Mouse (Mus musculus): ENCODE measurements at regions not wholly inside any gene's neighbourhood (a gene's known extent, or its start where the extent isn't known, plus 50 kb on each side); places are given as distances from the start of the nearest gene placed in this dataset.

DNA sequence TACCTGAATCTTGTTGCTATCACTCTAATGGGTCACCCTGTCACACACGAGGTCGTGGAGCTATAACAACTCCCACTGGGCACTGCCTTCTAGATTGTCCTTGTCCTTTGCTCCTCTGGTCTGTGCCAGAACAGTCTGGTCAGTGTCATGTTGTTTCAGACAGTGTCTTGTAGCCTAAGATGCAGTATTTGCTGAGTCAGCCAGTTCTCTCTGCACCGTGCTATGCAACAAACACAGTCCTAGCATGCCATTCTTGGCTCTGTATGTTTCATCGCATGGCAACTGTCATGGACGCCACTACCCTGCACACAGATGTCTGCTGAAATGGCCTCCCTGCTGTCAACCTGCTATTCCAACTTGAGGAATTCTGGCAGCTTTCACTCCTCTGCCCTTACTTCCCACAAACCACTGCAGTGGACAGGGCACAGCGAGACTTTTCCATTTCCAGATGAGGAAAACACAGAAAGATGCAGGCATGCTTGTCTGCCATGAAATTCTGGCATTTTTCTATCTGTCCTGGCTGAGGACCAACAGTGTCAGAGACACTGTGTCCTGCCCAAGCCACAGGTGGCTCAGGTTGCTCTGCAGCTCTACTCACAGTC lies 117.3 kb upstream of the Slc22a23 start:
- DNase-seq, result no peak

DNA sequence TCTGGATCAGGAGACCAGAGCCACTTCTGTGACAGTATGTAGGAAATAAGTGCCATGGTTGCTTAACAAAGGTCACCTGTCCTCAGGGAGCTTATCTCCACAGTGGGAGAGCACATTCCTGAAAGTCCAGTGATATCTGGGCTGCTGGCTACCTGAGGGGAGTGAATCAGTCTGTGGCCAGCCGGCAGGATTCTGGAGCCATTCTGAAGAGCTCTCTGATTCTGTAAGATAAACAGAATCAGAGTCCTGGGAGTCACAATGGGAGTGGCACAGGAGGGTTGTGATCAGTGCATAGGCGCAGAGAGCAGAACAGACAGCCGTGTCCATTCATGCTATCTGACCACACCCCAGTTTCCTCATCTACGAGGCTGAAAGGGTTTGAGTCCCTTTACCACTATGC lies 116.0 kb upstream of the Slc22a23 start:
- DNase-seq, result no peak

DNA sequence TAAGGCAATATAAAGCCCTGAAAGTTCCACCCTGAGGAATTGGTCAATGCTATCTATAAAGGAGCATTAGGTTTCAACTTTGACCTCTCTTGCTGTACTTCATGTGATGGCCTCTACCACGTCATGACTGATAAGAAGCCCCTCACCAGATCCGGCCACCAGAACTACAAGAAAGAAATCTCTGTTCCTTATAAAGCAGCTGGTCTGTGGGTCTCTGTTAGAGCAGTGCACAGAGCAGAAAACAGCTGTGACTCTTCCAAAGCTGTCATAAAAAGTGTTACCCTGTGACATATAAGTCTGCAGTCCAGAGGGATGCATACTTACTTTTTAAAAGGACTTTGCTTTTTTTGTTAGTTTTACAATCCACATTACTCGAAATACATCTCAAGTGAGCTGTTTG lies 111.1 kb upstream of the Slc22a23 start:
- no peak for DNase-seq

DNA sequence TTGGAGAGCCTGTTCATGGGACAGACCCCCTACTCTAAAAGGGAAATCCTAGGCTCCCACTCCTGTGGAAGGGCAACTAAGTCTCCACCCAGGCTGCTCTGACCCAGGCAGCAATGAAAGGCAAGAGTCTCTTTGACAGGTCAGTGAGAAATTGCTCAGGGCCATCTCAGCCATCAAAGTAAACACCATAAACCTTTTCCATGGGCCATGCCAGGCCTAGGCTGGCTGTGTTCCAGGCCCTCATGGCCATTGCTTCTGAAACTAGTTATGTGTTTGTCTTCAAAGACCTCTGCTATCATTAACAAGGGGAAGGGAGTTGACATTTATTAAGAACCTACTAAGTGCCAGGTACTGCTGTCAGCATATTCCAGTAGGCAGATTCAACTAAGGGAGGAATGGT lies 101.8 kb upstream of the Slc22a23 start:
- DNase-seq, result peak; percentile 52 to 57

DNA sequence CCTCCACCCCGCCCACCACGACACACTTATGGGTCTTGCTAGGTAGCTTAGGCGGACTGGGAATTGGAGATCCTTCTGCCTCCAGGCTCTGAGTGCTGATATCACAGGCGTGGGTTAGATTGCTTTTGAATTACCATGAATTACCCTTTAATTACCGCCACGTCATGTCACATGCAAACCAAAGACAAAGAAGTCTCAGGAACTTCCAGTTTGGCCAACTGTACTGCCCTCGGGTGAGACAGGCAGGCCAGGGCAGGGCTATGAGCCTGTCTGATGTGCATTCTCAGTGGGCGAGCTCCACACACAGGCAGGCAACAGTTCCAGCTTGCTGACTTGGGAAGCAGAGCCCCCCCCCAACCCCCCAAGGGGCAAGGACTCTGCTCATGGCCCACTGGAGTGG lies 101.3 kb upstream of the Slc22a23 start:
- no peak for DNase-seq

DNA sequence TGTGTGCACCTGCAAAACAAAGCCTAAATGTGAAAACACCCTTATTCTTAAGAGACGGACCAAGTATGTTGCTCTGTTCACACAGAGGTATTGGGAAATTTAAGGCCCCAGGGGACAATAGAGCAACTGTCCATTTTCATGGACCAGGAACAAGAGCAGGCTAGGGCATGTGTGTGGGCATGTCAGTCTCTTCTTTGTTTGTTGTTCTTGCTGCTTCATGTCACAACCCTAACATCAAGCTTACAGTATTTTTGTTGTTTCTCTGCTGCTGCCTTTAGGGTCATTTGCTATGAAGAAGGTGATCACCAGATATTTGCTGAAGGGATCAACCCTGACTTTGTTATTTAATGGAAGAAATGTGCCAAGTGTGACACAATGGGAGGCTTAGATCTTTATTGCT lies 96.4 kb upstream of the Slc22a23 start:
- no peak for DNase-seq

DNA sequence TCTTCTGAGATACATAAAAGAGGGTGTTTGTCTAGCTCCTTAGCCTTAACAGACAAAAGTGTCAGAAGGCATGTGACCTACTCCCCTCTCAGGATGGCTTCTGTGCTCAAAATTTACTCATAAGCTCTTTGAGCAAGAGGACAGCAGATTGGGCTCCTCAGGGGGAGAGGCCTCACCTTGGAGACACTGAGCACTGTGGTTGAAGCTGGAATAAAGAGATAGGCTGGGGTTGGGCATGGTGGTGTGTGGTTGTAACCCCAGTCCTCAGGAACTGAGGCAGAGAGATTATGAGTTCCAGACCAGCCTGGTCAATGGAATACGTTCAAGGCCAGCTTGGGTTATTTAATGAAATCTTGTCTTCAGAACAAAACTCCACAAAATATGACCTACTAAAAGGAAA lies 82.5 kb upstream of the Slc22a23 start:
- DNase-seq, result no peak

DNA sequence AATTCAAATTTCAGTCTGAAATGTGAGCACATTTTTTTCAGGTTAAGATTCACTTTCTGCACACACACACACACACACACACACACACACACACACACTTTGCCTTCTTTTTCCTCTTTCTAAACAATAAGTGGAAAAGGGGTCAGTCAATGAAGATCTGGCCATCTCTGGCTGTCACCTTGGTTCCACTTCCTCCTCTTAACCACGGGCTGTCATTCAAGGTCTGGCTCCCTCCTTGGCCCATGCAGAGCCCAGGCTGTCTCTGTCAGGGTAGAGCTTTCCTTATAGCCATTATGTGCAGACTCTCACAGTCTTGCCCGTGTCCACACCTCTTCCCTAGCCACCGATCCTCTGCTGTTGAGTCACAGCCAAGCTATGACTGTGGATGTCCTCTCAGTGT lies 79.9 kb upstream of the Slc22a23 start:
- no peak for DNase-seq

DNA sequence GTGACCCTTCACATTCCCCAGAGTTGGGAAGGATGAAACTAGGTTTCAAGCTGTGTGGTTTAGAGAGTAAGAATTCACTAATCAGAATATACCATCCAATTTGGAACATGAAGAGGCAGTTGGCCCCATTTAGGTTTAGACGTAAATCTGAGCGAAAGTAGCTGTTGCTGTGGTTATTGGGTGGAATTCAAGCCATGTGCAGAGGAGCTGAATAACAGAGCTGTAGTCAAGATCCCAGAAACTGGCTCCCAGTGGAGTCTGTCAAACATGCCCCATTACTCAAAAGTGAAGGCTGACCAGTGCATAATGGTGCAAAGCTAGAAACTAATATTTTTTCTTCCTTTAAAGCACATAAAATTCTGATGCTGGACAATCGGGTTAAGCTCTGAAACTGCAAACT lies 76.7 kb upstream of the Slc22a23 start:
- no peak for DNase-seq

DNA sequence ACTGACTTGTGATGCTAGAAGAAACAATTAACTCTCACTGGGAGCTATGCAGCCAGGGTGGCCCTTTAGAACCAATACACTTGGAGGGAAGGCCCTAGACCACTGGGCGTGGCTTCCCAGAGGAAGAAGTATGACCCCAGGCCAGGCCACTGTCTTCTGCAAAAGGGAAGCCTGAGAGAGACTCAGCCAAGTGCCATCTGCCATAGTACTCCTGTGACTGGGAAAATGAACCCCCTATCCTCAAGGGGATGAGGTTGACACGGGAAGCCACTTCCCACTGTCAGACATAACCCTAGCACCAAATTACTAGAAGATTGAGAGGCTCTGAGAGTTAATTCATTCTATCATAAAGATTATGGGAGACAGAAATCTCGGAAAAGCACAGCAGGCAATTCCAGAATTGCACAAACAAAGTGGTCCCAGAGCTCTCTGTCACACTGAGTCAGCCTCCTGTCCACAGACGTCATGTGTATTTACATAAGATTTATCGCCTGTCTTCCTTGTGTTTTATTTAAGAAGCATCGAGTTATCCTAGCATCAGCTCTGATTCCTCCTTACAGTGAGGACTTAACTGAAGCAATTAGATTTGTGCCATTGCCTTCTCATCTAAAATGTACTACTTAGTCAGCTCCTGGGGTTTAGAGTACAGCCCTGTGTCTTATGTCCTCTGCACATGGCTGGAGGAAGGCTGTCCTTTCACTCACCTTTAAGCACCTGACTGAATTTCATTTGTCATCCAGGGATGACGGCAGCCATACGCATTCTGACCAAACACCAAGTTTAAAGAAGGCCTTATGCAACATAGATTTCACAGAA lies 75.6 kb upstream of the Slc22a23 start:
- no peak for DNase-seq

DNA sequence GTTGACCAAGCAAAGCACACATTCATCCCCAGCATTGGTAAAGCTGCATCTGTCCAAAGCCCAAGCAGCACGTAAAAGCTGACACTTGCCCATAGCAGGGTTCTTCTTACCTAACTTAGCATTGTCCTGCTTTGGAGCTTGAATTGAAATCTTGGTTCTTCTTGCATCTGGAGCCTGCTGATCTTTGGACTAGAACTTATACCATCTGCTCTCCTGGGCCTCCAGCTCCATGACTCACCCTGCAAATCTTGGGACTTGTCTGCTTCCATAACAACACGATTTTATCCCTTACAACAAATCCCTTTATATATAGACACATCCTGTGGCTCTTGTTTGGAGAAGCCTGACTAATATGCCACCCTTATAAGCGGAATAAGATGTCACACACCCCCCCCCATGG lies 74.1 kb upstream of the Slc22a23 start:
- no peak for DNase-seq

DNA sequence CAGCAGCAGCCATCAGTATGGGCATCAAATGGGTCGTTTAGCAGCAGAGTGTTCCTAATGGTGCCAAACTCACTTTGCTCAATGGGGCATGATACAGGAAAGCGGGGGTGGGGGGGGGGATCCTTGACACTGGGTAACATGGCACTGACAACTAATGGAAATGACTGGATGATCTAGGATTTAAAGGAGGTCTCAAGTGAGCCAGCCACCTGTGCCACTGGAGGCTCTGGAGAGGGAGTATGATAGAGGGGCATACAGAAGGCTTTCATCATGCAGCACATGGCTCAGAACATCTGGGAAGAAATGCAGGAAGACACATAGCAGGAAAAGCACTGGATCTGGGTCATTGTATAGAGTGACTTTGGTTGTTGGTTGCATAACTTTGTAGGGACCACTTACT lies 71.6 kb upstream of the Slc22a23 start:
- DNase-seq, result no peak

DNA sequence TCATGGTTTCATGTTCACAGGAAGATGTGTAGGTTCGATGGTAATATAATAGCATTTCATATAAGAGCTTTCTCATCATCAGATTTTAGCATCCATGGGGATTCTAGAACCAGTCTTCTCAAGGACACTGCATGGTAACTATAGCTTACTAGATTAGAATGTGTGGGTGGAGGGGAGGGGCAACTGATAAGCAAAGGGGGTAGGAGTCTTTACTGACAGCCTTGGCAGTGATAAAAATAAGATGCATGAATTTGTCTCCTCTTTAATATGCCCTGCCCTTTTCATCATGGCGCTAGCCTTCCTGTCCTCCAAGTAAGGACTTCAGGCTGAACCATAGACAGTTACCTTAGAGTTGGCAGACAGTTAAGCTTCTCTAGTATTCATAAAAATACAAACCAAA lies 69.6 kb upstream of the Slc22a23 start:
- no peak for DNase-seq

DNA sequence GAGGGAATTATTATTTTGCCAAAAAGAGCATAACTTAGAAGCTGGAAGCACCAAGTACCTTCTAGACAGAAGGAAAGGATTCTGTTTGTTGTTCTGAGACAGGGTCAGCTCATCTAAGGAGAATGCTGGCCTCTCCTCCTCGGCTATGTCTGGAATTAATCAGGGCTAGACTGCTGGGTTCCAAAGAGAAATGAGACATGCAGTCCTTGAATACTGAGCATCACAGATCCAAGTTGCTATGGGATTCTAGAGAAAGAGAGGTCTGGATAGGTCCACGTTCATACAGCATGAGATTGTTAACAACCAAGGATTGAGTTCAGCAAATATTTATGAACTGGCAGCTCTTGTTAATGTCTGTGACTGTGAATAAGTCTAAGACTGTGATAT lies 63.7 kb upstream of the Slc22a23 start:
- no peak for DNase-seq

DNA sequence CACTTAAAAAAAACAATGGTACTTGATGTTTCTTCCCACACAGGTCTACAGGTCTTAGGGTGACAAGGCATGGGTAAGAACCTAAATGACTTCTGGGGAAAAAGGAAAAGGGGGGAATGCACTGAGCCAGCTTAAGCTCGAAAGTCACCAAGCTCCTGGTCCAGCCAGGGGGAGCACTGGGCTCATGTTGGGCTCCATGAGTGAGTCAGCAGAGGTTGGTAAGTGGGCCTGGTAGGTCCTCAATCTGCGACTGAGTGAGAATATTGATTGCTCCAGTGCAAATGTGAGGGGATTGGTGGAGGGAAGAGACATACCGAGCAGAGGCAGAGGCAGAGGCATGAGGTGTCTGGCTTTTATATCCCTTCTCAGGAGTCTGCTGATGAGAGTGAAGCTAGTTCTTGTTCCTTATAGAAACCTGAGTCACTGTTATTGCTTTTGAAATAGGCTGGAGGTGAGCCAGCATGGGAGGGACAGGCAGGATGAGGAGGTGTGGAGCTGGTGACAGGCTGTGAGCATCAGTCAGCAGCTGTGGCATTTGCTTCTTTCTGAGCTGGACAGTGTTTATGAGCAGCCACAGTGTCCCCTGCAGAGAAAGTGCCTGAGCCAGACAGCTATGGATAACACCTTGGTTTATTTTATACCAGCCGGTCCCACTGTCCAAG lies 63.2 kb upstream of the Slc22a23 start:
- DNase-seq, result peak; percentile 21 to 25

DNA sequence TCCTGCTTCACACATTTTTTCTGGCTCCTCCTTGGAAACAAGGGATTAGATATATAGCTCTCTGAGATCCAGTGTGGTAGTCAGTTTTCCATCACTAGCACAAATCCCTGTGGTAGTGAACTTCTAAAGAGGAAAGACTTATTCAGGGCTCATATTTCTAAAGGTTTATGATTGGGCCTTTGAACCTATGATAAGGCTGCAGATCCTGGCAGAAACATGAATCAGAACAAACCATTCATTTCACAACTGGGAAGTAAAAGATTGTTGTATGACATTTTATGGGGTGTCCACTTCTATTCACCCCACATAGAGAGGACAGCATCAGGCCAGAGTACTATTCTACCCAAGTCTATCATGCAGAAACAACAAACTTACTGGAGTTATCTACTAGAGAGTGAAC lies 61.3 kb upstream of the Slc22a23 start:
- DNase-seq, result no peak

DNA sequence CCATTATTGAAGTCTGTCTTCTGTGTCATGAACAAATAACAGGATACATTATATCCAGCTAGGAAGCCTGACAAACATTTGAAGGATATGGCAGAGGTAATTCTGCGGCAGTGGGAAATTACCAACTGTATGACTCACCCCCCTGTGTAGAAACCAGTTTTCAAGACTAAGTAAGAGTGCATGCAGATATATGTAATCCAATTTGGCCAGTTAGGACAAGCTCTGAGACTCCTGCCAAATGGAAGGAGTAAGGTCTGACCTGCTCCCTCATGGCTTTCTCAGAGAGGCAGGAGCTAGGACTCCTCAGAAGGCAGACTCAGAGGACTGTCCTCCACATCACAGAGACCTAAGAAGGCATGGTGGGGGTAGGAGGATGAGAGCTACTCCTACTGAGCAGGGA lies 57.6 kb upstream of the Slc22a23 start:
- no peak for DNase-seq

DNA sequence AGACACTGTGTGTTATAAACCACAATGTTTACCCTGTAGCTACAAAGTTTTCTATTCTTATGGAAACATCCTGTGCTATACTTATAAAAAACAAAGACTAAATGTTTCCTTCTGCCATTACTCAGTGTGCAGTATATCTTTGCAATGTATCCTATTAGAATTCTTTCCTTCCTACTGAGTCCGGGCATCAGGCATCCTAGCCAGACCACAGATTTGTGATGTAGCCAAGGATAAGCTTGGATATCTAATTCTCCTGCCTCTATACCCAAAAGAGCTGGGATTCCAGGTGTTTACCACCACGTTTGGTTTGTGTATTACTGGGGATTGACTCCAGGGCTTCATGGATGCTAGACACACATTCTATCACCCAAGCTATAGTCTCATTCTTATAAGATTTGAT lies 56.0 kb upstream of the Slc22a23 start:
- DNase-seq, result no peak

DNA sequence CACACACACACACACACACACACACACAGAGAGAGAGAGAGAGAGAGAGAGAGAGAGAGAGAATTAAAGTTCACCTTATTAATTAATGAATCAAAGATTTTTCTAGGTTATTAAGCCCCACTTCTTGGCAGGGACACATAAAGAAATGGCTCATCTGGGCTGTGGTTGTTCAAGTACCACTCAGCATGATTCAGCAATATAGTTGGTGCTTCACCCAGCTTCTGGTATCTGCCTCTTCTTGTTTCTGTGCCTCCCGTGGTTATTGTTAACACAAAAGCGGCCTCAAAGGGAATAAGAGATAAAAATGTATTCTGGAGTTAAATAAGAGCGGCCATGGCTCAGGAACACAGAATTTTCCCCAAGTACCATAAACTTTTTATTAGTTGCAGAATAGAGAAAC lies 53.9 kb upstream of the Slc22a23 start:
- DNase-seq, result no peak

DNA sequence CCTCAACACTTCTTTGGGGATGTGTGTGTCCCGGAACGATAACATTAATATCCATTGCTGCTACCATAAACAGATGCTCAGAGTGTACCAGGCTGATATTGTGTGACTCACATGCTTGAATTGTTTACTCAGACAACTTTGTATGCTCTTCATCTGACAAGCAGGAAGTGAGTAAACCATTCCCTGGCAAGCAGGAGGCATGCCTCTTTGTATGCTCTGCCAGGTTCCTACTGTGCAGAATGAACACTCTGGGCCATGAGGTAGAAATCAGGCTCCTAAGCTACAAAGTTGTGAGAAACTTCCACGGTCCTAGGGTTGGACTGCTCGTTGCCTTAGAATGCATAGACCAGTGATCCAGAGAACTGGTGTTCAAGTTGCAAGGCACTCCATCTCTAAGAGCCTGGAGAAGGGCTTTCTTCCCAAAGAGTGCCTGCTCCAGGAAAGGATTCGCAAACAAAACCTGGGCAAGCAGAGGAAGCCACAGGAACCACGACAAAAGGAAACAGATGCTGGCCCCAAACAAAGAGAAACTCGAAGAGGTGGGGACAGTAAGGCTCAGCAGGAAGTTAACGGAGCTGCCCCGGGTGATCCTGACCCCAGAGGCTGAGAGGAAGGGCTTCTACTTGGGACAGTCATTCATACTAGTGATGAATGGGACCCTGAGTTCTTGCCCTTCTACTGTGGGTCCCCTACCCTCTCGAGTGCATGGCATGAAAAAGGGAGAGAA lies 53.2 kb upstream of the Slc22a23 start:
- peak; percentile 7 to 22 for DNase-seq

DNA sequence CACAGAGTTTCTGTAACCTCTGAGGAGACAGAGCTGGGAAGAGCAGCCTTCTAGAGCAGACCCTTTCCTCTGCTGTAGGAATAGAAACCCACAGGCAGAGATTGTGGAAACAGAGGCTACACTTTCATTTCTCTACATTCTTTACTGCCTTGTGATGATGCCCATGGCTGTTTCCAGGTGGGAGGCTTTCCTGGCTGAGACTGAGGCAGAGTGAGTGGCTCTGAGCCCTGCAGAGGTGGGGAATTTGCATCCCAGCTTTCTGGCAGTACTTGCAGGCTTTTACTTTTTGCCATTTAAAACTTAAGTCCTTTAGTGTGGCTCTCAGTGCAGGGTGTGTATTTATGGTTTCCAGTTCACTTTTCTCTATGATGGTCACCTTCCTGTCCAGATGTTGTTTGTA lies 50.5 kb upstream of the Slc22a23 start:
- no peak for DNase-seq

DNA sequence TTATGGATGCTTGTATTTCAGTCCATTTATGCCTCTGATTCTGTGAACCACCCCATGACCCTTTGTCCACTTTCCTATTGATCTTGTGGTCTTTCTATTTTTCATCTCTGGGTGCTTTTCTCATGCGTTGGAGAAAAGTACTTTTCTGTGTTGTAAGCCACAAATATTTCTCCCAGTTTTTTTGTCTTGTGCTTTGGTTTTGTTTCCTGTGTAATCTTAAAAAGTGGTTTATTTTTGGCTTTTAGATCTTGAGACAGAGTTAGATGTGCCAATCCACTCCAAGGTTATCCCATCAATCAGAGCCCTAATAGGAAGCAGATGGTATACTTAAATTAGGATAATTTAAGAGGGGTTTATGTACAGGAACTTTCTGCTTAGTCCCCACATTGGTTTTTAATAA lies 50.0 kb upstream of the Slc22a23 start:
- DNase-seq, result no peak

Measured in adrenal gland, postnatal 36 days (tissue).